Mouse (Mus musculus): ENCODE data around the gene Olfr287. TPM values are rescaled to one million over a fixed set of nuclear protein-coding genes. Genes with fewer than 3 reads are reported as not detected.

Gene Olfr287
- polyA plus RNA-seq, 1 experiment from 2014 or later = 0.20 TPM

- H3K9ac ChIP-seq = no peak overlapping the region
- H3K9me3 ChIP-seq = no peaks in the 10 kb centered on the region
- peaks cover 2% of the 10 kb centered on the region; the same call in 1 of the 2 replicates for H3K27me3 ChIP-seq
- H3K4me1 ChIP-seq (replicated peaks) = peaks cover 9% of the 10 kb centered on the region
- no peak for ATAC-seq (ENCODE audit: low read depth)
- no peak overlapping the region for H3K4me2 ChIP-seq
- no peak overlapping the region for H3K27ac ChIP-seq (replicated peaks)
- H3K36me3 ChIP-seq = no peaks in the 10 kb centered on the region
- H3K4me3 ChIP-seq = no peak overlapping the region
- 78% methylated on average over 4 of the region's 4 CpGs for WGBS
Observed at GRCm38 (mm10) chr15:98184456-98184855, 36.4 kb downstream of the Olfr287 start.

- Histone ChIP-seq H3K27me3 (peaks cover 17% of the 10 kb centered on the region), H3K4me2 (peak overlapping the region; percentile 80; the same call in 1 of the 2 replicates), H3K36me3 (no peaks in the 10 kb centered on the region), H3K4me1 (replicated peaks) (peaks cover 9% of the 10 kb centered on the region), H3K9ac (no peak overlapping the region), H3K27ac (replicated peaks) (no peak overlapping the region), H3K9me3 (no peaks in the 10 kb centered on the region), H3K4me3 (no peak overlapping the region)
- 77% methylated on average over 12 of the region's 12 CpGs for WGBS
- ATAC-seq (ENCODE audit: low read depth) = peak; percentile 41
Observed at GRCm38 (mm10) chr15:98181856-98182570, 38.8 kb downstream of the Olfr287 start.

- peak overlapping the region; percentile 67 for H3K9ac ChIP-seq
- H3K27me3 ChIP-seq = peaks cover 24% of the 10 kb centered on the region
- H3K4me3 ChIP-seq = peak overlapping the region; percentile 49
- no peaks in the 10 kb centered on the region for H3K36me3 ChIP-seq
- WGBS = under 1% methylated on average over 30 of the region's 30 CpGs
- no peaks in the 10 kb centered on the region for H3K9me3 ChIP-seq
- H3K27ac ChIP-seq (replicated peaks) = peak overlapping the region; percentile 82
- ATAC-seq (ENCODE audit: low read depth) = peak; percentile 97
- peak overlapping the region; percentile 80 for H3K4me2 ChIP-seq
- peaks cover 9% of the 10 kb centered on the region for H3K4me1 ChIP-seq (replicated peaks)
Observed at GRCm38 (mm10) chr15:98181132-98181711, 39.6 kb downstream of the Olfr287 start.

GRCm38 (mm10) chr15:98180567-98181131, 40.2 kb downstream of the Olfr287 start:
- 7% methylated on average over 26 of the region's 26 CpGs for WGBS
- H3K4me1 ChIP-seq (replicated peaks) = peaks cover 9% of the 10 kb centered on the region
- H3K4me3 ChIP-seq = peak overlapping the region; percentile 49
- H3K4me2 ChIP-seq = peak overlapping the region; percentile 80
- peak overlapping the region; percentile 67 for H3K9ac ChIP-seq
- ATAC-seq (ENCODE audit: low read depth) = no peak
- no peaks in the 10 kb centered on the region for H3K9me3 ChIP-seq
- H3K27me3 ChIP-seq = peaks cover 30% of the 10 kb centered on the region
- peak overlapping the region; percentile 82 for H3K27ac ChIP-seq (replicated peaks)
- H3K36me3 ChIP-seq = no peaks in the 10 kb centered on the region

- Histone ChIP-seq H3K27me3 (peaks cover 44% of the 10 kb centered on the region), H3K27ac (replicated peaks) (no peak overlapping the region), H3K4me1 (replicated peaks) (peaks cover 22% of the 10 kb centered on the region), H3K9ac (no peak overlapping the region), H3K4me2 (no peak overlapping the region), H3K36me3 (no peaks in the 10 kb centered on the region), H3K9me3 (no peaks in the 10 kb centered on the region), H3K4me3 (no peak overlapping the region)
- WGBS = 64% methylated on average over 3 of the region's 3 CpGs
- ATAC-seq (ENCODE audit: low read depth) = no peak
Observed at GRCm38 (mm10) chr15:98177320-98177719, 43.5 kb downstream of the Olfr287 start.

- WGBS = 24% methylated on average over 8 of the region's 8 CpGs
- Histone ChIP-seq H3K27ac (replicated peaks) (no peak overlapping the region), H3K4me2 (0 out of 2 replicates have a peak overlapping the region, but pooled peaks have one; percentile 15), H3K4me1 (replicated peaks) (peaks cover 47% of the 10 kb centered on the region), H3K9ac (no peak overlapping the region), H3K9me3 (no peaks in the 10 kb centered on the region), H3K27me3 (peaks cover 66% of the 10 kb centered on the region), H3K4me3 (no peak overlapping the region), H3K36me3 (no peaks in the 10 kb centered on the region)
- peak; percentile 47; the same call in 1 of the 2 replicates for ATAC-seq (ENCODE audit: low read depth)
Observed at GRCm38 (mm10) chr15:98173821-98174220, 47.0 kb downstream of the Olfr287 start.

- Histone ChIP-seq H3K4me3 (no peak overlapping the region), H3K27ac (replicated peaks) (no peak overlapping the region), H3K27me3 (peaks cover 67% of the 10 kb centered on the region), H3K9ac (no peak overlapping the region), H3K4me2 (peak overlapping the region; percentile 76), H3K36me3 (no peaks in the 10 kb centered on the region), H3K9me3 (no peaks in the 10 kb centered on the region), H3K4me1 (replicated peaks) (peaks cover 56% of the 10 kb centered on the region)
- no peak for ATAC-seq (ENCODE audit: low read depth)
- WGBS = 77% methylated on average over 5 of the region's 5 CpGs
Observed at GRCm38 (mm10) chr15:98172113-98172512, 48.7 kb downstream of the Olfr287 start.

- peak overlapping the region; percentile 76 for H3K4me2 ChIP-seq
- H3K4me3 ChIP-seq = peak overlapping the region; percentile 53
- peaks cover 63% of the 10 kb centered on the region for H3K4me1 ChIP-seq (replicated peaks)
- peak overlapping the region; percentile 73; the same call in 1 of the 2 replicates for H3K9ac ChIP-seq
- H3K27ac ChIP-seq (replicated peaks) = no peak overlapping the region
- 83% methylated on average over 9 of the region's 9 CpGs for WGBS
- peaks cover 58% of the 10 kb centered on the region for H3K27me3 ChIP-seq
- no peak for ATAC-seq (ENCODE audit: low read depth)
- no peaks in the 10 kb centered on the region for H3K9me3 ChIP-seq
- no peaks in the 10 kb centered on the region for H3K36me3 ChIP-seq
Observed at GRCm38 (mm10) chr15:98170917-98171316, 49.9 kb downstream of the Olfr287 start.

- Histone ChIP-seq H3K36me3 (no peaks in the 10 kb centered on the region), H3K27me3 (peaks cover 58% of the 10 kb centered on the region), H3K4me3 (peak overlapping the region; percentile 53), H3K27ac (replicated peaks) (no peak overlapping the region), H3K4me2 (peak overlapping the region; percentile 76), H3K9ac (peak overlapping the region; percentile 73), H3K4me1 (replicated peaks) (peaks cover 63% of the 10 kb centered on the region), H3K9me3 (no peaks in the 10 kb centered on the region)
- 32% methylated on average over 7 of the region's 7 CpGs for whole genome bisulfite sequencing
- no peak for ATAC-seq (ENCODE audit: low read depth)
Observed at GRCm38 (mm10) chr15:98170365-98170764, 50.5 kb downstream of the Olfr287 start.

- Histone ChIP-seq H3K36me3 (no peaks in the 10 kb centered on the region), H3K27ac (replicated peaks) (no peak overlapping the region), H3K9me3 (no peaks in the 10 kb centered on the region), H3K4me3 (peak overlapping the region; percentile 53), H3K27me3 (peaks cover 60% of the 10 kb centered on the region), H3K9ac (peak overlapping the region; percentile 73), H3K4me2 (peak overlapping the region; percentile 76), H3K4me1 (replicated peaks) (peaks cover 55% of the 10 kb centered on the region)
- 5% methylated on average over 19 of the region's 19 CpGs for WGBS
- ATAC-seq (ENCODE audit: low read depth) = no peak
Observed at GRCm38 (mm10) chr15:98168622-98169004, 52.2 kb downstream of the Olfr287 start.

GRCm38 (mm10) chr15:98167645-98168621, 52.9 kb downstream of the Olfr287 start:
- under 1% methylated on average over 69 of the region's 69 CpGs for WGBS
- ATAC-seq (ENCODE audit: low read depth) = peak; percentile 95

More at GRCm38 (mm10) chr15:98167645-98168621, 52.9 kb downstream of the Olfr287 start:
- H3K27me3 ChIP-seq = peaks cover 59% of the 10 kb centered on the region
- peak overlapping the region; percentile 76 for H3K4me2 ChIP-seq
- H3K4me3 ChIP-seq = peak overlapping the region; percentile 53
- H3K27ac ChIP-seq (replicated peaks) = peak overlapping the region; percentile 95
- H3K4me1 ChIP-seq (replicated peaks) = peaks cover 51% of the 10 kb centered on the region
- peak overlapping the region; percentile 73 for H3K9ac ChIP-seq
- no peaks in the 10 kb centered on the region for H3K9me3 ChIP-seq
- no peaks in the 10 kb centered on the region for H3K36me3 ChIP-seq
